Mouse (Mus musculus): ENCODE results near the gene Fsip1.

DNA sequence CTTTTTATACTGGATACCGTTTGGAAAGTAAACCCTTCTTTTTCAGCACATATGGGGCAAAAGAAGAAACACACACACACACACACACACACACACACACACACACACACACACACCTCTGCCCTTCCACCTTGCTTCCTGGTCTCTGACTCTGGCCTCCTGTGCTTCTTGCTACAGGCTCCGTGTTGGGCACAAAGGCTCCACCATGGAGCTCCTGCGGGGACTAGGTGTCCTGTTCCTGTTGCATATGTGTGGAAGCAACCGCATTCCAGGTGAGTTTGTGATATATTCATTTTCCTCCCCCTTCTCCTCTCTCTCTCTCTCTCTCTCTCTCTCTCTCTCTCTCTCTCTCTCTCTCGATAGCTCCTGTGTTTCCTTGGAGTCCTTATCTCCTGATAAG is 144.3 kb downstream of the Fsip1 start:
- TF ChIP-seq POLR2A (IDR thresholded peaks at IDR 0.05; ENCODE audit: borderline replicate concordance, low read depth, low read length) (no peak), CTCF (IDR thresholded peaks at IDR 0.05; ENCODE audit: low read depth, low read length) (no peak)
